Mouse (Mus musculus) 3T3-L1 (cell line): ENCODE measurements at regions not wholly inside any gene's neighbourhood (a gene's known extent, or its start where the extent isn't known, plus 50 kb on each side); places are given as distances from the start of the nearest gene placed in this dataset.

ENCODE experiments used
- DNase-seq: peaks from one replicate; pipeline ENCODE4 v3.0.0-alpha.2; 2015; ENCODE audit warnings: low read depth, low spot score

DNA sequence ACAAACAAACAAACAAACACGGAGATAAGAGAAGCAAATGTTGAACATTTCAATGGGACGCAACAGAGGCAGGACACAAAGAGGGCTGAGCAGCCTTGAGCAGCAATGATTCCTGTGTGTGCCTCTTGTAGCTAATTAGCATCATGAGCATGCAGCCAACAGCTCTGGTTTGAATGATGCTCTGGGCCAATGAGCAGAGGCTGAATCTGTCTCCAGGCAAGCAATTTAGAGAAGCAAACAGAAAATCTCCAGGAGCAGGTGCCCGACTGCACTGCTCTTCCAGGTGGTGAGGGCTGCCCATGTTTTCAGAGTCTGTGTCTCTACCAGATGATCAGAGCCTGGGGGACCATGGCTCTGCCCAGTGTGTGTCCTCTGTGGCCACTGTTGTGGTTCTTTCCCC lies 532.2 kb upstream of the Tnp1 start:
- DNase-seq, result no peak

GRCm38 (mm10) chr1:73545401-73545800 lies 529.7 kb upstream of the Tnp1 start:
- no peak for DNase-seq

DNA sequence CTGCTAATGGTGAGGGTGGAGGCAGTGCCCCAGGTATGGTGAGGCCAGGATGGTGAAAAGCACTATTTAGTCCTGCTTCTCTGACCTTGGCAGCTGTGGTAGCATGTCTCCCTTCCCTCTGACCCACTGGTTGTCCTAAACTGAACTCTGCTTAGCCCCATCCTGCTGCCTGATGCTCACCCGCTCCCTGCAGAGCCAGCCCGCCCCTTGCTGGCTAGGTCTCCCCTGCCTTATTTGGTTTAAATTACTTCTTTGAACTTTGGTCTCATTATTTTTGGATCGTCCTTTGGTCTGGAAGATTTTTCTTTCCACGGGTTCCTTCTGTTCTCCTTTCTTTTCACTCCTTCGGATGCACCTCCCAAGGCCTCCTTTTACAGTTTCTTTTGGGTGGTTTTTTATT lies 525.7 kb upstream of the Tnp1 start:
- no peak for DNase-seq

- no peak for DNase-seq
These were observed 522.7 kb upstream of the Tnp1 start for GRCm38 (mm10) chr1:73538420-73538871.

GRCm38 (mm10) chr1:73535726-73536265 lies 520.1 kb upstream of the Tnp1 start:
- DNase-seq, result no peak

- no peak for DNase-seq
These were observed 517.8 kb upstream of the Tnp1 start for GRCm38 (mm10) chr1:73533526-73533925.

- no peak for DNase-seq
These were observed 516.6 kb upstream of the Tnp1 start for GRCm38 (mm10) chr1:73532316-73532715.

- DNase-seq, result no peak
These were observed 516.1 kb upstream of the Tnp1 start for GRCm38 (mm10) chr1:73531831-73532230.

- DNase-seq, result no peak
These were observed 514.6 kb upstream of the Tnp1 start for GRCm38 (mm10) chr1:73530326-73530725.

GRCm38 (mm10) chr1:73528623-73529022 lies 512.9 kb upstream of the Tnp1 start:
- no peak for DNase-seq

- DNase-seq, result no peak
These were observed 500.7 kb upstream of the Tnp1 start for GRCm38 (mm10) chr1:73516441-73516840.

DNA sequence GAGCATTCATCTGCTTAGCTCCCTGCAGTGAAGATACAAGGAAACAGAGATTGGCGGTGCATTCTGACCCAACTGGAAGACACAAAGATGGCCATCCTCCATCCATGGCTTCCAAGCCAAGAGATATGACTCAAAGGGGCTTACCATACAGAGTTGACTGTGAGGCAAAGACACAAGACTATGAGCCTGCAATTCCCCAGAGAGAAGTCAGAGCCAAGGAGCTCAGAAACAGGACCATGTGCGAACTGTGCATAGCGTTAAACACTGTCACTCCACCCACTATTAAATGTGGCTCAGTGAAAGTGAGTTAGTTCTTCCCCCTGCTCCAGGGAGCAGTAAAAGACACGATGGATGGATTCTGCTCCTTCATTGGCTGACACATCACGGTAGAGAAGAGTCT lies 500.1 kb upstream of the Tnp1 start:
- DNase-seq, result no peak

DNA sequence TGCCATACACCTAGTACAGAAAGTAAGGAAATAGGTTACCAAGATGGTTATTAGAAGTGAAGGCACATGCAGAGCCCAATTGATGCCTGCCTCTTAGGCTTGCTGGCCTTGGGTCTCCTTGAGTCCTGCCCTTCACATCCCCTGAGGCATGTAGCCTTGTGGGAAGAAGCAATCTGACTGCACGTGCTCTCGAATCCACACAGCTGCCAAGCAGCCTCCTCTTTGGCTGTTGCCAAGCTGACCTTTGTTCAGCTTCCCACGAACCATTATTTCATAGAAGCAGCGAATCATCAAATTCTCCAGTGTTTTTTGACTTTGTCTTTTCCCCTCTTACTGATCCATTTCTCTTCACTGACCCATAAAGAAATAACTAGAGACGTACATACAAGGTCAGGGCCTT lies 498.1 kb upstream of the Tnp1 start:
- no peak for DNase-seq

DNA sequence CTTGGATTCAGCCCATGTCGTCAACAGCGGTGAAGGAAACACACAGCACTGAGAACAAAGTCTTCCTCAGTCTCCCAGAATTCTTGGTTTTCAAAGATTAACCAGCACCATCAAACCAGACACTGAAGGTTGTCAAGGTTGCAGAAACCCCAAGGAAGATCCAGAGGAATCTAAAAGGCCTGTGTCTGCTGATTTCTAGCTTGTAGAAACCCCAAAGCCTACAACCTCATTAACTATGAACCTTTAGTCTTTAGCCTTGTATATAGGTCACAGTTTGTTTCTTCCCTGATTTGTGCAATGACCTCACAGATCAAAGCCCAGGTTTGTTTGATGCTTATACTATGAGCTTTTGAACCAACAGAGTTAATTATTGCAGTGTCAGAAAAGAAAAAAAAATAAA lies 497.1 kb upstream of the Tnp1 start:
- no peak for DNase-seq

DNA sequence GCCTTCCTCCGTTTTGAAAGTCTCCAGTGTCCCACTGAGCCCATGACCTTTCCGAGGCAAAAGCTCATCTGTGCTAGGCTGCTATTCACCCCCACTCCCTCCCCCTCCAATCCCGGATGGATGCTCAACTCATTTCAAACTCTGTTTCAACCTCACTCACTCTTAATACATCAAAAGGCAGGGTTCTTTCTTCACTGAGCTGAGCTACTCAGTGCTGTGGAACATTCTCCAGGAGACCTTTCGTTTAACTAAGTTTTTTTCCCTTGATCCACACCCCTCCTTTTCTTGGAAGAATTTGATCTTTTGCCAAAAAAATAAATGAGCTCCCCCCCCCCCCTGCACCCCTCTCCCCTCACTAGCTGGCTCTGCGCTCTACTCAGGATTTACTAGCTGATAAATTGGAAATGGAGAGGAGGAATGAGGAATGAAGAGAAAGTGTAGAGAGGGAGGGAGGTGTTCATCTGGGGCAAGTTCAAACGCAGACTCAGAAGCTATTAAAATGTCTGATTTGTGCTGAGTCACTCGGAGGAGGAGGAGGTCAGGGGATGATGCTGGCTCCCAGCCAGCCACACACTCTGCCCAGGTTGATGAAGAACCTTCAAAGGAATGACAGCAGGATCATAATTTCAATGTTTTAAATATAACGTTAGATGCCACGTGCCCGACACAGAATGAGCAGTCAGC lies 491.5 kb upstream of the Tnp1 start:
- no peak for DNase-seq

DNA sequence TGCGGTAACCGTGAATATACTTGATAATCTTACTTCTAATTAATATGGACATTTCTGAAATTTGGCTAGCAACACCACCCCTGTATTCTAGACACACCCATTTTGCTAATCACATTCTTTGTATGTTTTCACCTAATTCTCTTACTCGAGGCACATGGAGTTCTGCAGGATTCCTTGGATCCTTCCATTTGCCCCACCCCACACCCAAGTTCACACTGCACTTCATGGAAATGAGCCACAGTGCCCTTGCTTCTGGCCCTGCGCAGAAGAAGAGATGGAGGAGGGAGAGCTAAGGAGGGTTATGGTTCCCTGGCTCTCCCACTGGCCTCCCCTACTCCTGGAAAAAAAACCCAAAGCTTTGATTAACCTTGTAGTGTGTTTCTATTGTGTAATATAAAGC lies 487.9 kb upstream of the Tnp1 start:
- no peak for DNase-seq

- no peak for DNase-seq
These were observed 485.0 kb upstream of the Tnp1 start for GRCm38 (mm10) chr1:73500671-73501070.

- DNase-seq, result no peak
These were observed 480.5 kb upstream of the Tnp1 start for GRCm38 (mm10) chr1:73495971-73496749.

DNA sequence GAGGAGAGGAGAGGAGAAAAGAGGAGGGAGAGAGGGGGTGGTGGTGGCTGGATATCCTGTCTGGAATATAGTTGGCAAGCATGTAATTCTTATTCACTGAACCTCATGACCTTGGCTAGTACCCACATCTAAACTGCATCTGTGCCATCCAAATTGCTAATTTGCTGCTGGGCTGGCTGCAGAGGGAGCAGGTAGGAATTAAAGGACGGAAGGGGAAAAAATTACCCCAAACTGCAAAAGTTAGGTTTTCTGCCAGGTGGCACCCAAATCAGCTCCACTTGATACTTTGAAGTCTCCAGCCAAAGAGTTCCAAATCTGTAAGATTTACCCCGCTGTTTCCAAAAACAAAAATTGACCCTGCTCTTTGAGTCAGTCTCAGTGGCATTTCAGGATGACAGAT lies 466.2 kb upstream of the Tnp1 start:
- no peak for DNase-seq

DNA sequence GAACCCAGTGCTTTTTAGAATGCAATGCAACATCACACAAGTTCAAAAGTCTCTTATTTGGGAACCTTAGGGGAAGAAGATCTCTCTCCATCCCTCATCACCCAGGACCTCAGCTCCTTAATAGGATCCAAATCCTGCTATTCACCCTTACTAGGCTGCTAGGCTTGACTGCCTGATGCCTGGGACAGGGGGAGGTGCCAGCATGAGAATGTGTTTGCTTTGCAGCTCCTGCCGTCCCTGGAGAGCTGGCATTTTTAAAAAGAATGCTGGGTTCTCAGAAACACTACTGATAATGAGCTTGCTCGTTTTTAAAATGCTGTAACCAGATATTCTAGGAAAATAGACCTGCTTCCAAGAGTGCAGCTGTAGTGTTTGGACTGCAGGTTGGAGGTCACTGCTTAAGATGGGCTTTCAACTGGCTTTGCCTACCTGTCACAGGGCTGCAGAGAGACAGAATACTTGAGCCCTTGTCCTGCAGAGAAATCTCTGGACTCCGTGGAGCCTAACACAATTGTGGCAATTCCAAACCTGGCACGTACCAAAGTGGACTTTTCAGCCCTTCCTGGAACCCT lies 463.7 kb upstream of the Tnp1 start:
- no peak for DNase-seq

- DNase-seq, result no peak
These were observed 444.9 kb upstream of the Tnp1 start for GRCm38 (mm10) chr1:73460598-73460997.

DNA sequence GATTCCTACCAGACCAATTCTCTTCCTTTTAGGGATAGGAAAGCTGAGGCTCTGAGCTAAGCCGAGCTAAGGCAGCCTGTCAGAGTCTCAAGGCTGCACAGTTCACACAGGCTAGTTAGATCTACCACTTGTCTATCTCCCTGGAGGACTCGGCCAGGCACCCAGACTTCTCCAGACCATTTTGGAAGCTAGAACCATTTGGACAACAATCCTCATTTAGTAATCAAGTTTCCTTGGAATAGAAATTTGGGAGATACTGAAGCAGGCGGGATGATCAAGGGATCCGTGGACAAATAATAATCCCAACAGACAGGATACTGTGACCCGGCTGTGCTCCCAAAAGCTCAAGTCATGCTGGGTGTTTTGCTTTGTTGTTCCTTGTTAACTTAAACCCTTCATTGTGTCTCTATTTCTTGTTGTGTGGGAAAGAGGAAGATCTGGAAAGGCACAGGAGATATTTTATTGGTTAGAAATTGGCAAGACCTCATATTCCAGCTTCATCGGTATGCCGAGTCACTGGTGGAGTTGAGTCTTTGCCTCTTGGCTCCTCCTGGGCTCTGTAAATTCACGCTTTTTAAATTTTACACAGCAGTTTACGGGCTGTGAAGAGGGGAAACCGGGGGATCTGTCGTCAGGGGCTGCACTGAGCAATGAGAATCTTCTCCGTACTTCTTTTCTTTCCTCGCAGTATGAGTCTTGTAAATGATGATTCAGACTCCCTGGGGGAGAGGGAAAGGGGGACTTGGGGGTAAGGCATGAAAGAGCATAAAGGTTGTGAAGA lies 444.2 kb upstream of the Tnp1 start:
- no peak for DNase-seq
